Mouse (Mus musculus) kidney, adult 11 months (tissue): ENCODE measurements around the gene F830045P16Rik.
A peak's percentile ranks its signal among the peaks of the same experiment; 100 is the strongest.
"Not testable (repeated sequence)": the region's sequence is repeated elsewhere in the genome, so short reads cannot be mapped to it uniquely, and the experiment has no call there.

Experiments
- DNase-seq: peaks from one replicate; pipeline ENCODE4 v3.0.0; 2022

F830045P16Rik gene

GRCm38 (mm10) chr2:129544919-129545318 is 8.5 kb upstream of the F830045P16Rik start:
- DNase-seq: no peak

- peak; percentile 85 for DNase-seq
Observed at GRCm38 (mm10) chr2:129544448-129544847, 8.0 kb upstream of the F830045P16Rik start.

- DNase-seq: no peak
Observed at GRCm38 (mm10) chr2:129540036-129540435, 3.6 kb upstream of the F830045P16Rik start.

- DNase-seq: no peak
Observed at GRCm38 (mm10) chr2:129539175-129539574, 2.8 kb upstream of the F830045P16Rik start.

GRCm38 (mm10) chr2:129537926-129538325 is 1.5 kb upstream of the F830045P16Rik start:
- peak; percentile 19 for DNase-seq

- DNase-seq: no peak
Observed at GRCm38 (mm10) chr2:129537360-129537759, 958 bp upstream of the F830045P16Rik start.

GRCm38 (mm10) chr2:129536926-129537325 is 524 bp upstream of the F830045P16Rik start:
- no peak for DNase-seq

- no peak for DNase-seq
Observed at GRCm38 (mm10) chr2:129534886-129535591, 1.4 kb downstream of the F830045P16Rik start.

- no peak for DNase-seq
Observed at GRCm38 (mm10) chr2:129531890-129532289, 4.5 kb downstream of the F830045P16Rik start.

- no peak for DNase-seq
Observed at GRCm38 (mm10) chr2:129531102-129531501, 5.3 kb downstream of the F830045P16Rik start.

- no peak for DNase-seq
Observed at GRCm38 (mm10) chr2:129529297-129530209, 6.8 kb downstream of the F830045P16Rik start.

- DNase-seq: no peak
Observed at GRCm38 (mm10) chr2:129527916-129528315, 8.5 kb downstream of the F830045P16Rik start.

- DNase-seq: no peak
Observed at GRCm38 (mm10) chr2:129526322-129526721, 10.1 kb downstream of the F830045P16Rik start.

GRCm38 (mm10) chr2:129525644-129526043 is 10.8 kb downstream of the F830045P16Rik start:
- DNase-seq: no peak

GRCm38 (mm10) chr2:129518526-129518925 is 17.9 kb downstream of the F830045P16Rik start:
- no peak for DNase-seq

- DNase-seq: no peak
Observed at GRCm38 (mm10) chr2:129514923-129515920, 21.2 kb downstream of the F830045P16Rik start.

GRCm38 (mm10) chr2:129514401-129514667 is 22.1 kb downstream of the F830045P16Rik start:
- no peak for DNase-seq

- peak; percentile 33 for DNase-seq
Observed at GRCm38 (mm10) chr2:129513546-129514400, 22.6 kb downstream of the F830045P16Rik start.

GRCm38 (mm10) chr2:129512147-129512546 is 24.3 kb downstream of the F830045P16Rik start:
- not testable (repeated sequence) for DNase-seq

GRCm38 (mm10) chr2:129502641-129503040 is 33.8 kb downstream of the F830045P16Rik start:
- DNase-seq: peak; percentile 9

GRCm38 (mm10) chr2:129489496-129490285 is 46.7 kb downstream of the F830045P16Rik start:
- DNase-seq: no peak
